In genomic region chr10:70096366-70097188, GRCm38 (mm10) we compare ENCODE assay signal across 8 mouse cellular contexts. TPM values are rescaled to one million over a fixed set of nuclear protein-coding genes. Genes with fewer than 3 reads are reported as not detected.
A peak's percentile ranks its signal among the peaks of the same experiment; 100 is the strongest.
DNase-seq lines count a peak whose midpoint lies in the region; ATAC-seq and TF ChIP-seq lines count a peak whose summit lies in the region.

Gene Ccdc6 (plus strand): TSS chr10:70097121.

- WGBS in hindbrain, embryonic 15.5 days = 1% methylated on average over 43 of the region's 77 CpGs

- DNase-seq in T-cell, adult 2 months (ENCODE audit: low spot score) = peak; percentile 83
- DNase-seq in cerebellum, postnatal 36 days = peak; percentile 86 to 88
- DNase-seq in gastrocnemius, adult 18-20 months (ENCODE audit: low spot score) = peak; percentile 84
- peak; percentile 85 to 86 for DNase-seq in left cerebral cortex, adult 2 months (ENCODE audit: extremely low spot score in 1 of 2, low spot score in 2 of 2)
- peak; percentile 85 for DNase-seq in right cerebral cortex, adult 18-20 months
- peak; percentile 63 for DNase-seq in urinary bladder, postnatal 10 days (ENCODE audit: low spot score)

- peak within 1 kb of the TSS; percentile 83 for H3K4me2 ChIP-seq in hindbrain, embryonic 15.5 days

- ATAC-seq in hindbrain, embryonic 15.5 days (ENCODE audit: low FRiP score, low read depth) = peak; percentile 90
- peak; percentile 81 for ATAC-seq in megakaryocyte, adult 5-6 weeks (ENCODE audit: poor library complexity, severe bottlenecking)

- peak; percentile 79 for TF ChIP-seq CTCF in left cerebral cortex, adult 2 months (IDR thresholded peaks at IDR 0.05)

- H3K9ac ChIP-seq in hindbrain, embryonic 15.5 days = peak within 1 kb of the TSS; percentile 92

- H3K4me1 ChIP-seq in hindbrain, embryonic 15.5 days (replicated peaks) = peaks cover 47% of the 10 kb centered on the region

- peak within 1 kb of the TSS; percentile 98 for H3K4me3 ChIP-seq in hindbrain, embryonic 15.5 days
- peak within 1 kb of the TSS; percentile 98 for H3K4me3 ChIP-seq in left cerebral cortex, adult 2 months

- intact Hi-C loops in left cerebral cortex, adult 2 months (cut with DNase I) = loop anchor here (1.0 to 5.0 kb wide), 3 partner anchors 64 to 201 kb away; no protein-coding TSS in a partner anchor

- no peaks in the 10 kb centered on the region for H3K36me3 ChIP-seq in hindbrain, embryonic 15.5 days

- no peaks in the 10 kb centered on the region for H3K27me3 ChIP-seq in hindbrain, embryonic 15.5 days

- H3K27ac ChIP-seq in hindbrain, embryonic 15.5 days (replicated peaks) = peak within 1 kb of the TSS; percentile 88
- peak within 1 kb of the TSS; percentile 94 for H3K27ac ChIP-seq in left cerebral cortex, adult 2 months

- H3K9me3 ChIP-seq in hindbrain, embryonic 15.5 days = no peaks in the 10 kb centered on the region

RNA-seq across cellular contexts. Expression of gene Ccdc6, which starts in this region (rescaled TPM):
- total RNA-seq in gastrocnemius, adult 18-20 months (2021) = 100 to 1,000 TPM in 1 of 2 experiments, 10 to 100 TPM in 1; 87.0 to 114 TPM
- 21.4 and 23.0 TPM in 2 replicates for polyA plus RNA-seq in hindbrain, embryonic 15.5 days (2015; fragmentation: Nextera tagmentation; extraction: Ambion mirVana)
- total RNA-seq in left cerebral cortex, adult 2 months (2021) = 10 to 100 TPM; 51.1 to 64.8 TPM
- total RNA-seq in megakaryocyte, adult 5-6 weeks (2015) = 11.9 and 15.7 TPM in 2 replicates
- 10.3 and 13.2 TPM in 2 replicates for total RNA-seq in megakaryocyte, adult 5-6 weeks (2017)

Comparison
In these comparisons a context has a peak if more than half of its experiments do, and no peak if none do; other contexts are left out.
1. Peak in every context shown above with its lines: DNase-seq, ATAC-seq, H3K4me3 ChIP-seq and H3K27ac ChIP-seq.